Mouse (Mus musculus): Measurements from ENCODE around the gene Psph. TPM values are rescaled to one million over a fixed set of nuclear protein-coding genes. Genes with fewer than 3 reads are reported as not detected.

Psph gene
- polyA plus RNA-seq, 1 experiment from 2014 or later = 153 TPM

DNA sequence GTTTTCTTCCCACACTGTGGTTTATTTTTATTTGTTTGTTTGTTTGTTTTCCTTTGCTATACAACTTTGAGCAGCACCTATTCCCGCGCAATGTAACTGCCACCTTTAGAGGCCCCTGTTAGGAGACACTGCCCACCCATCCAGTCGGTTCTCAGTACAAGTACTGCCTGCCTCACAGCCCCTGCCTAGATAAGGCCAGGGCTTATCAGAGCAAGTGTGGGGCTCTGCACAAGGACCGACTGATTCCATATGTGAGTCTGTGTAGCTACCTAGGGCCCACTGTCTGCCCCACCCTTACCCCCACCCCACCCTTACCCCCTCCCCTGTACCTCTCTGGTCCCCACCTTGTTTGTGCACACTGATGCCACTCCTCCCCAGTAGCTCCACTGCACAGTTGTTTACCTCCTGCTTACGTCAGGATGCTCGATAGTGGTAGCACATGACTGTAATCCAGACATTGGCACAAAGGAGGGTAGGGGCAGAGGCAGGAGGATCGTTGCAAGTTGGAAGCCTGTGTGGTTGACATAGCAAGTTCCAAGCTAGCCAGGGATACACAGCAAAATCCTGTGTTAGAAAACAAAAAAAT, 44.3 kb downstream of the Psph start:
- DNase-seq (ENCODE audit: low read depth, low spot score) = no peak
- no peaks in the 10 kb centered on the region for H3K27me3 ChIP-seq
- ATAC-seq = no peak
- POLR2A ChIA-PET = interaction anchor here (0.6 kb wide), 1 partner anchor 260 kb away, joined by 3 read pairs; no protein-coding TSS in a partner anchor
- CTCF ChIA-PET = interaction anchor here (1.2 to 1.6 kb wide), 2 partner anchors 13 to 19 kb away, joined by 3 to 8 read pairs; no protein-coding TSS in a partner anchor
- no peak for TF ChIP-seq CTCF (IDR thresholded peaks at IDR 0.05)
- in situ Hi-C loops (cut with MboI; ENCODE audit: low pct_unique_long_range_greater_than_20kb) = no loop called here

DNA sequence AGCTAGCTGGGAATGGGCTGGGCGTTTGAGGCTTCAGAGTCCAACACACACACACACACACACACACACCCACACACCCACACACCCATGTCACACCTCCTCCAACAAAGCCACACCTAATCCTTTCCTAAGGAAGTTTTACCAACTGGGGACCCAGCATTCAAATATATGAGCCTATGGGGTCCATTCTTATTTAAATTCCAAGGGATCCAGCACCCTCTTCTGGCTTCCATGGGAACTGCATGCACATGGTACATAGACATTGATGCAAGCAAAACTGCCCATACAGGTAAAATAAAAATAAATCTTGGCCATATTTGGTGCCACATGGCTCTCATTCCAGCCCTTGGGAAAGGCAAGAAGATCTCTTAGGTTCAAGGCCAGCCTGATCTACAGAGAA, 46.3 kb downstream of the Psph start:
- in situ Hi-C loops (cut with MboI; ENCODE audit: low pct_unique_long_range_greater_than_20kb) = no loop called here
- ATAC-seq = no peak
- ChIA-PET CTCF (interaction anchor here (1.4 to 2.5 kb wide), 3 partner anchors 17 to 130 kb away, joined by 3 to 11 read pairs (median 5); partner anchors contain the start of gene Nipsnap2), POLR2A (interaction anchor here (0.6 to 1.3 kb wide), 2 partner anchors 15 to 37 kb away, joined by 3 to 5 read pairs; no protein-coding TSS in a partner anchor)
- DNase-seq (ENCODE audit: low read depth, low spot score) = no peak
- H3K27me3 ChIP-seq = no peaks in the 10 kb centered on the region
- peak; percentile 73 for TF ChIP-seq CTCF (IDR thresholded peaks at IDR 0.05)

DNA sequence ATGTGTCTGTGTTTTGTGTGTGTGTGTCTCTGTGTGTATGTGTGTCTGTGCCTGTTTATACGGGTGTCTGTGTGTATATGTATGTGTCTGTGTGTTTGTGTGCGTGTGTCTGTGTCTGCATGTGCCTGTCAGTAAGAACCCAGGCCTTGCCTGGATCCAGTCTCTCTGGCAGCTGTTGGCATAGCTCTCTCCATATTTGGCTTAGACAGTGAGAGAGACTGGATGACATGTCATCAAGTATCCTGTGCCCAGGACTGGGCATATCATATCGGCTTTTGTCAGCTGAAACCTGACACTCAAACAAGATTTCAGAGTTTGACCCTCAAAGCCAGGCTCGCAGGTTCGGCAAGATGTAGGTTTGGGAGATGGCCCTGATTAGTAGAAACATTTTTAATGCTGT, 56.2 kb downstream of the Psph start:
- CTCF ChIA-PET = no interaction called here
- ATAC-seq = no peak
- no peak for TF ChIP-seq CTCF (IDR thresholded peaks at IDR 0.05)

DNA sequence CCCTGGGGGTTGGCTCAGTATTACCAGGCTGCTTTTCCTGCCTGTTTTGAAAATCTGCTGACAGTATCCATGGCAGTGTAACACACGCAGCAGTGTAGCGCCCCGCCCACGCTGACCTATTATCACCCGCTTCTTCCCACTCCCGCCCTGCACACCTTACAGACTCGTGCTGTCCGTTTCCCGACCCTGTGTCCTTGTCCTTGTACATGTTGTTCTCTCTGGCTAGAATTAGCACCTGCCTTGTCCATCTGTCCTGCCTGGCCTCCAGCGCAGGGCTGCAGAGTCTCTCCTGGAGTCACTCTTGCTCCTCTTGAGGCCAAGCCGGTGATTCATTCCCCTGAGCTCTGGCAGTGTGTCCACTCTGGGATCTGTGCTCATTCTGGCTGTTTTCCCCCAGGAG, 56.9 kb downstream of the Psph start:
- ChIA-PET CTCF (no interaction called here), POLR2A (no interaction called here)
- peak; percentile 70 for ATAC-seq
- in situ Hi-C loops (cut with MboI; ENCODE audit: low pct_unique_long_range_greater_than_20kb) = no loop called here
- DNase-seq (ENCODE audit: low read depth, low spot score) = peak; percentile 27
- no peaks in the 10 kb centered on the region for H3K27me3 ChIP-seq
- TF ChIP-seq CTCF (IDR thresholded peaks at IDR 0.05) = no peak

More for the DNA sequence above, 56.2 kb downstream of the Psph start:
- no peaks in the 10 kb centered on the region for H3K27me3 ChIP-seq
- in situ Hi-C loops (cut with MboI; ENCODE audit: low pct_unique_long_range_greater_than_20kb) = no loop called here
- DNase-seq (ENCODE audit: low read depth, low spot score) = no peak
- POLR2A ChIA-PET = interaction anchor here (0.8 kb wide), 1 partner anchor 8 kb away, joined by 3 read pairs; no protein-coding TSS in a partner anchor

DNA sequence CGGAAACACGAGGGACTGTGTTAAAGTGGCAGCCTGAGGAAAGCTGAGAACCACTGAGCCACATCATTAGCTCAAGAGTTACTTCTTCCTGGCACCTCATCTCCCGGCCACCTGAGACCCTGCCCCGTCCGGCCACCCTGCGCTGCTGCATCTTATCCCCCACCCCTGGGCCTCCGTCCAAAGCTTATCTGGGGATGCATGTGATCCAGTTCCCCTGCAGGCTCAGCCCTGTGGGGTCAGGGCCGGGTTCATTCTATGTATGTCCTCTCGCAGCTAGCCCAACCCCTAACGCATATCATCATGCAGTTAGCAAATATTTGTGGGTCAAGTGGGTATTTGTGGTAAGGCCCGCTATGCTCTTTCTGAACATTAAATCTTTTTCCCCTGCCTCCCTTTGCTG, 58.0 kb downstream of the Psph start:
- POLR2A ChIA-PET = no interaction called here
- in situ Hi-C loops (cut with MboI; ENCODE audit: low pct_unique_long_range_greater_than_20kb) = no loop called here
- ATAC-seq (peak; percentile 19), DNase-seq (ENCODE audit: low read depth, low spot score) (no peak)
- no peaks in the 10 kb centered on the region for H3K27me3 ChIP-seq
- CTCF ChIA-PET = interaction anchor here (1.0 kb wide), 1 partner anchor 56 kb away, joined by 5 read pairs; no protein-coding TSS in a partner anchor
- no peak for TF ChIP-seq CTCF (IDR thresholded peaks at IDR 0.05)

DNA sequence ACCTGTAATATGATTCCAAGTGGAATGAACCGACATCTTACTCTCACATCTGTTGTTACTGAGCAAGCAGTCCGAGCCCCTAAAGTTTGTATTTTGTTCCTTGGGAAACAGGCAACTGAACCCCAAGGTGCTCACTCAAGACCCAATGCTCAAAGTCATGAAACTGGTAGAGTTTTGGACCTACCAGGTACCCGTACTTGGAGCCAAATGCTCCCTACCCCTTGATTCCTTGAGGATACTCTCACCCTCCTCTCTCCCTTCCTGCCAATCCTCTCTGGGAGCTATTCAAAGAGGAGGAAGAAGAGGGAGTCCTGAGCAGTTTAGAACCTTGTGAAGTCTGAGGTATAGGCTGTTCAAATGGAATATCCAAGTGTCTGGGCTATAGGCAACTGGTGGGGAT, 60.5 kb downstream of the Psph start:
- ChIA-PET CTCF (interaction anchor here (1.0 to 1.9 kb wide), 4 partner anchors 22 to 125 kb away, joined by 3 to 5 read pairs (median 4); no protein-coding TSS in a partner anchor), POLR2A (interaction anchor here (1.9 kb wide), 1 partner anchor 13 kb away, joined by 5 read pairs; no protein-coding TSS in a partner anchor)
- DNase-seq (ENCODE audit: low read depth, low spot score) (no peak), ATAC-seq (no peak)
- TF ChIP-seq CTCF (IDR thresholded peaks at IDR 0.05) = no peak
- no peaks in the 10 kb centered on the region for H3K27me3 ChIP-seq
- in situ Hi-C loops (cut with MboI; ENCODE audit: low pct_unique_long_range_greater_than_20kb) = no loop called here

DNA sequence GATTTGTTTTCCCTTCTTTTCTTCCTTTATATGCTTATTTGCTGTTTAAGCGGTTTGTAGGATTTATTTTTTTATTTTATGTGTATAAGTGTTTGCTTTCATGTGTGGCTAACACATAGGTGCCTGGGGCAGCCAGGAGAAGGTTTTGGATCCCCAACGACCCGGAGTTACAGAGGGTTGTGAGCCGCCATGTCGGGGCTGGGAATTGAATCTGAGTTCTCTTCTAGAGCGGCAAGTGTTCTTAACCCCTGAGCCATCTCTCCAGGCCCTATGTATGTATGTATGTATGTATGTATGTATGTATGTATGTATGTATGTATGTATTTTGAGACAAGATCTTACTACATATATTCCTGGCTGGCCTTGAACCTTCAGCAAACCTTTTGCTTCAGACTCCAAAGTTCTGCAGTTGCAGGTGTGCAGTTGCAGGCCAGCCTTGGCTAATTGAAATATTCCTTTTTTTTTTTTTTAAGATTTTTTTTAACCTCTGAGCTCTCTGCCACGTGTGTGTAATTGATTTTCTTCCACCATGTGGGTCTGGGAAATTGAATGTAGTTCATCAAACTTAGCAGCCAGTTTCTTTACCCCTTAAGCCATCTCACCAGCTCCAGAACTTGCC, 61.4 kb downstream of the Psph start:
- in situ Hi-C loops (cut with MboI; ENCODE audit: low pct_unique_long_range_greater_than_20kb) = no loop called here
- ATAC-seq (no peak), DNase-seq (ENCODE audit: low read depth, low spot score) (no peak)
- POLR2A ChIA-PET = interaction anchor here (0.6 to 2.1 kb wide), 5 partner anchors 9 to 513 kb away, joined by 3 to 6 read pairs (median 4); no protein-coding TSS in a partner anchor
- H3K27me3 ChIP-seq = no peaks in the 10 kb centered on the region
- TF ChIP-seq CTCF (IDR thresholded peaks at IDR 0.05) = no peak
- CTCF ChIA-PET = interaction anchor here (1.0 to 1.9 kb wide), 2 partner anchors 23 to 124 kb away, joined by 3 to 4 read pairs; no protein-coding TSS in a partner anchor

DNA sequence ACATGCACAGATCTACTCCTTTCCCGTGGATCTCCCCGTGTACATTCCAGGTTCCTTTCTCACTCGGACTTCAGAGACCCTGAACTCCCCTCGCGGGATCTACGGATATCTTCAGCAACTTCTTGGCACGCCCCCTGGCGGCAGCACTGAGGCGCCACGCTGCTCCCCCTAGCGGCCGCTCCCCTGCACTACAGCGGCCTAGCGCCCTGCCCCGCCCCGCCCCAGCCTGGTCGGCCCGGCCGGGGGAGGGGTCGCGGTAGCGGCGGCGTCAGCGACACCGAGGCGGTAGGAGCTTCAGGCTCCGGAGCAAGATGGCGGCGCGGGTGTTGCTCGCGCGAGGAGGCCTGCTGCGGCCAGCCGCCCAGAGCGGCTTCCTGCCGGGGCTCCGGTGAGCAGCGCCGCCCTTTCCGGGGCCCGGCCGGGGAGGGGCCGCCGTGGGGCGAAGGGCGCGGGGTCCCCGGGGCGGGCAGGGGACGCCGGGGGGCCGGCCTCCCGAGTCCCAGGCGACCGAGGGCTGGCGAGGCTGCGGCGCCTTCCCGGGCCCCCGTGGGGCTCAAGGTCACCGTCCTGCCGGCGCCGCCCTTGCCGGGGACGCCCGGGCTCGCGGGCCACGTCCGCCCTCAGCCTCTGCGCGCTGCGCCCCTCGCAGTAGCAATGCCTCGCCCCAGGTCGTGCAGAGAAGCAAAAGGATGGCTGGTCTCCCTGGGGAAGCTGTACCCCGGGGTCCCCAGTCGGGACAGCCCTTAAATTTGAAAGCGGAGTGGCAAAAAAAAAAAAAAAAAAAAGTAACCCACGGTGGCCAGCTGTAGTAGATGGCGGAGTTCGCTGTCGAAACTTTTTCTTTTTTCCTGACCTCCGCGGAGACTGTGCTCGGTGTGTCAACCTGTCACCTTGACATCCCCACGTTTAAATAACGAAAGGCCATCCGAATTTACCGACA, 62.1 kb downstream of the Psph start, which contains the start of gene Nipsnap2:
Nipsnap2 (plus strand) TSS at position 230 of the 940 bp plus-strand sequence.
- POLR2A ChIA-PET = interaction anchor here (0.6 to 2.1 kb wide), 6 partner anchors 10 to 535 kb away, joined by 3 to 7 read pairs (median 4); partner anchors contain the start of gene Psph
- CTCF ChIA-PET = interaction anchor here (0.6 to 2.6 kb wide), 25 partner anchors 9 to 547 kb away, joined by 3 to 16 read pairs (median 4); partner anchors contain the start of gene Mrps17
- ATAC-seq = peak; percentile 87
- in situ Hi-C loops (cut with MboI; ENCODE audit: low pct_unique_long_range_greater_than_20kb) = loop anchor here (5.0 kb wide), 1 partner anchor 113 kb away; no protein-coding TSS in a partner anchor
- peak; percentile 77 for DNase-seq (ENCODE audit: low read depth, low spot score)
- peak; percentile 100 for TF ChIP-seq CTCF (IDR thresholded peaks at IDR 0.05)
- no peaks in the 10 kb centered on the region for H3K27me3 ChIP-seq

DNA sequence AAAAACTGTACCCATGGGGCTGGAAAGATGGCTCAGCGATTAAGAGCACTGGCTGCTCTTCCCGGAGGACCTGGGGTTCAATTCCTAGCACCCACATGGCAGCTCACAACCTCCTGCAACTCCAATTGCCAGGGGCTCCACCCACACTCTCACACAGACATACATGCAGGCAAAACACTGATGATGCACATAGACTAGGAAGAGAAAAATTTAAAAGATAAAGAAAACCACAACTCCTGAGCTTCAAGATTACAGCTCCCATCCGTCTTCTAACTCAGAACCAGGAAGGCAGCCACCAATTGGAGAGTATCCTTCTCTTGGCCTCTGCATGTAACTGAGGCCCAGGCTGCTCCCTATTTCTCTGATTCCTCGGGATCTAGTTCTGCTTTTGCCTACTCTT, 63.0 kb downstream of the Psph start:
- no peak for TF ChIP-seq CTCF (IDR thresholded peaks at IDR 0.05)
- in situ Hi-C loops (cut with MboI; ENCODE audit: low pct_unique_long_range_greater_than_20kb) = loop anchor here (5.0 kb wide), 1 partner anchor 112 kb away; no protein-coding TSS in a partner anchor
- no peak for DNase-seq (ENCODE audit: low read depth, low spot score)
- ATAC-seq = peak; percentile 0
- ChIA-PET CTCF (interaction anchor here (0.6 to 2.6 kb wide), 23 partner anchors 8 to 546 kb away, joined by 3 to 16 read pairs (median 4); partner anchors contain the start of gene Mrps17), POLR2A (interaction anchor here (0.6 to 2.1 kb wide), 5 partner anchors 55 to 535 kb away, joined by 3 to 7 read pairs (median 4); partner anchors contain the start of gene Psph)
- no peaks in the 10 kb centered on the region for H3K27me3 ChIP-seq
